Mouse (Mus musculus) myocyte (in vitro differentiated cells): ENCODE data around the gene Robo1. TPM values are rescaled to one million over a fixed set of nuclear protein-coding genes. Genes with fewer than 3 reads are reported as not detected.

Experiments used
- H3K27me3 ChIP-seq: one replicate; pipeline ENCODE4 v1.6.1; 2011; ENCODE audit not compliant: control insufficient read depth, insufficient read depth, insufficient read length
- H3K36me3 ChIP-seq: one replicate; pipeline ENCODE4 v1.6.1; 2011; ENCODE audit not compliant: control insufficient read depth, insufficient read depth
- H3K4me2 ChIP-seq: one replicate; pipeline ENCODE4 v1.6.1; 2011; ENCODE audit warnings: low read depth, control low read depth
- H3K4me3 ChIP-seq: one replicate; pipeline ENCODE4 v1.5.1; 2011; ENCODE audit warnings: mild to moderate bottlenecking, control low read depth, moderate library complexity
- H3K79me2 ChIP-seq: one replicate; pipeline ENCODE4 v1.6.1; 2011; ENCODE audit not compliant: control insufficient read depth, insufficient read depth
- H3ac ChIP-seq: one replicate; pipeline ENCODE4 v1.6.1; 2011; ENCODE audit not compliant: control insufficient read depth, insufficient read length
- CEBPB ChIP-seq: IDR thresholded peaks from 2 replicates; pipeline ENCODE4 v1.6.1; 2011; ENCODE audit warnings: mild to moderate bottlenecking, moderate library complexity; ENCODE audit not compliant: poor library complexity, insufficient read depth, severe bottlenecking
- E2F4 ChIP-seq: IDR thresholded peaks from one replicate; pipeline ENCODE4 v1.6.1; 2011; ENCODE audit warnings: mild to moderate bottlenecking, control low read depth, moderate library complexity; ENCODE audit not compliant: insufficient read depth
- MAX ChIP-seq: IDR thresholded peaks from one replicate; pipeline ENCODE4 v1.6.1; 2011; ENCODE audit warnings: low read depth, mild to moderate bottlenecking, control low read depth
- MYOD1 ChIP-seq, 3 experiments: IDR thresholded peaks; one replicate each; pipeline ENCODE4 v1.6.1; 2011; ENCODE audit warnings: control low read depth in 2 of 3, low read depth in 2 of 3, mild to moderate bottlenecking in 2 of 3, moderate library complexity in 1 of 3; ENCODE audit not compliant: insufficient read length in 2 of 3, control insufficient read depth in 1 of 3
- MYOG ChIP-seq, 3 experiments: IDR thresholded peaks; one replicate each; pipeline ENCODE4 v1.6.1; 2011; ENCODE audit warnings: control low read depth in 2 of 3, low read depth in 2 of 3, mild to moderate bottlenecking in 2 of 3; ENCODE audit not compliant: insufficient read length in 2 of 3, control insufficient read depth in 1 of 3, insufficient read depth in 1 of 3
- POLR2A ChIP-seq: IDR thresholded peaks from one replicate; pipeline ENCODE4 v1.6.1; 2011; ENCODE audit warnings: low read depth, mild to moderate bottlenecking, control low read depth, moderate library complexity; ENCODE audit not compliant: insufficient read length
- POLR2AphosphoS2 ChIP-seq: IDR thresholded peaks from one replicate; pipeline ENCODE4 v1.6.1; 2011; ENCODE audit warnings: low read depth, control low read depth; ENCODE audit not compliant: insufficient read length
- REST ChIP-seq: IDR thresholded peaks from one replicate; pipeline ENCODE4 v1.6.1; 2011; ENCODE audit warnings: mild to moderate bottlenecking, control low read depth, moderate library complexity; ENCODE audit not compliant: insufficient read depth, insufficient read length
- SRF ChIP-seq: IDR thresholded peaks from one replicate; pipeline ENCODE4 v1.6.1; 2011; ENCODE audit warnings: low read depth; ENCODE audit not compliant: control insufficient read depth, insufficient read length
- TCF12 ChIP-seq: IDR thresholded peaks from one replicate; pipeline ENCODE4 v1.6.1; 2011; ENCODE audit warnings: mild to moderate bottlenecking, control low read depth; ENCODE audit not compliant: poor library complexity, insufficient read depth, severe bottlenecking
- TCF3 ChIP-seq: IDR thresholded peaks from one replicate; pipeline ENCODE4 v1.6.1; 2011; ENCODE audit warnings: low read depth, control low read depth; ENCODE audit not compliant: insufficient read length
- USF1 ChIP-seq: IDR thresholded peaks from one replicate; pipeline ENCODE4 v1.6.1; 2011; ENCODE audit warnings: low read depth, mild to moderate bottlenecking, control low read depth, moderate library complexity
- polyA plus RNA-seq: library from polyadenylated mRNA; unstranded; fragments of >200 nt; fragmentation: generic; extraction: Trizol; gene quantifications from one replicate; pipeline ENCODE4 v1.2.1, GENCODE M21; 2012; ENCODE audit warnings: missing spikeins

Robo1 gene
- polyA plus RNA-seq, 1 experiment: 3.5 TPM

DNA sequence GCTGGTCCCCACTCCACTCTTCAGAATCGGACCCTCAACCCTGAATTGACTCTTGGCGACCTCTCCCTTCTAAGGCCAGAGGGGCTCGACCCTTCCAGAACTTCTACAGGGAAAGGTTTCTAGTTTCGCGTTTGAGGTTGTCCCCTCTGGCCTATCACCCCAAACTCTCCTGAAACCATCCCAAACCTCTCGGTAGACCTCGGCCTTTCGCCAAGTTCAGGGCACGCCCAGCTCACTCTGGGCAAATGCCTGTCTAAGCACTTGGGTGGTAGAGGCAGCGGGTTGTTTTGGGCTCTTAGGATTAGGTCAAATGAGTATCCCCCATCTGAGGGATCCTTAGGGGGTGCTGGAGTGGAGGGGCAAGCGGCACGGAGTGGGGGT lies 356.1 kb downstream of the Robo1 start:
- Histone ChIP-seq H3ac (peak overlapping the region; percentile 0), H3K27me3 (no peaks in the 10 kb centered on the region), H3K36me3 (no peaks in the 10 kb centered on the region), H3K4me2 (peak overlapping the region; percentile 75), H3K79me2 (peaks cover 19% of the 10 kb centered on the region), H3K4me3 (peak overlapping the region; percentile 55)
- TF ChIP-seq REST (no peak), MYOG (IDR thresholded peaks at IDR 0.05; ENCODE audit: control insufficient read depth in 1 of 3, insufficient read depth in 1 of 3, insufficient read length in 2 of 3, low read depth in 2 of 3) (no peak), CEBPB (no peak), USF1 (no peak), POLR2AphosphoS2 (no peak), POLR2A (no peak), E2F4 (no peak), TCF12 (no peak), MYOD1 (IDR thresholded peaks at IDR 0.05; ENCODE audit: control insufficient read depth in 1 of 3, insufficient read length in 2 of 3, low read depth in 2 of 3) (no peak), MAX (no peak)

DNA sequence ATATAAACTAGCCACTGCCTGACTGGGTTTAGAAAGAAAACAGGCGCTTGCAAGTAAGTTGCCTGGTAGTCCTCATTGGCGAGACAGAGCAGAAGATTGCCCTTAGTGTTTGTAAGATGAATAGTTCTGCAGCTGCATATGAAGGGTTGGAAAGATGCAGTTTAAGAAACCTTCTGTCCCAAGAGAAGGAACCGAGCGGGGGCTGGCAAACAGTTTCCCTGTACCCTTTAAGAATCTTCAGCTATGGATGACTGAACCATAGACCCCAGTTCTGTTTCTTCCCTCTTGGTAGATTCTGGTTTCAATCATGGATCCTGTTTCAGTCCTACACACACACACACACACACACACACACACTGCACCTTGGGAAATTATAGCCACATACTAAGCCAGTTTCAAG lies 356.7 kb downstream of the Robo1 start:
- Histone ChIP-seq H3K27me3 (no peaks in the 10 kb centered on the region), H3K36me3 (no peaks in the 10 kb centered on the region), H3ac (no peak overlapping the region), H3K79me2 (peaks cover 19% of the 10 kb centered on the region), H3K4me2 (peak overlapping the region; percentile 63), H3K4me3 (peak overlapping the region; percentile 55)
- TF ChIP-seq POLR2AphosphoS2: no peak

DNA sequence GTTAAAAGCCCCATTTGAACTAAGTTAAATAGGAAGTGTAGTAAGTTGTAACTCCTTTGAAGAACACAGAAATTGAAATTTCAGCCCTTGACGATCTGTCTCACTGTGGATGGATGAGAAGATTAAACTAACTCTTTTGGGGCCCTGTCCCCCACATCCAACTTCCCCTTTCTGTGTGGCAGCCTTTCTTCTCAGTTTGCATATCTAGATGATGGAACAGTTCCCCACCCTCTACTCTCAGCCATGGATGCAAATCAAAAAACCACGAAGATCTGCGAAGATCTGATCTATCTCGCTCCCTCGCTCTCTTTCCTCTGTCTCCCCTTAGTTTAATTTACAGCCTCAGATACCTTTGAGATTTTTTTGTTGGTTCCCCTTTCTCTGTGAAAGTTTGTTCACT lies 357.3 kb downstream of the Robo1 start:
- H3K4me3 ChIP-seq: peak overlapping the region; percentile 55
- H3ac ChIP-seq: no peak overlapping the region
- no peaks in the 10 kb centered on the region for H3K27me3 ChIP-seq
- peak overlapping the region; percentile 63 for H3K4me2 ChIP-seq
- H3K79me2 ChIP-seq: peaks cover 19% of the 10 kb centered on the region
- TF ChIP-seq TCF12 (no peak), E2F4 (no peak), SRF (no peak), MYOD1 (IDR thresholded peaks at IDR 0.05; ENCODE audit: control insufficient read depth in 1 of 3, insufficient read length in 2 of 3, low read depth in 2 of 3) (no peak), MYOG (IDR thresholded peaks at IDR 0.05; ENCODE audit: control insufficient read depth in 1 of 3, insufficient read depth in 1 of 3, insufficient read length in 2 of 3, low read depth in 2 of 3) (no peak), POLR2A (no peak), POLR2AphosphoS2 (no peak), USF1 (no peak), MAX (no peak), CEBPB (no peak), REST (no peak), TCF3 (no peak)
- no peaks in the 10 kb centered on the region for H3K36me3 ChIP-seq

DNA sequence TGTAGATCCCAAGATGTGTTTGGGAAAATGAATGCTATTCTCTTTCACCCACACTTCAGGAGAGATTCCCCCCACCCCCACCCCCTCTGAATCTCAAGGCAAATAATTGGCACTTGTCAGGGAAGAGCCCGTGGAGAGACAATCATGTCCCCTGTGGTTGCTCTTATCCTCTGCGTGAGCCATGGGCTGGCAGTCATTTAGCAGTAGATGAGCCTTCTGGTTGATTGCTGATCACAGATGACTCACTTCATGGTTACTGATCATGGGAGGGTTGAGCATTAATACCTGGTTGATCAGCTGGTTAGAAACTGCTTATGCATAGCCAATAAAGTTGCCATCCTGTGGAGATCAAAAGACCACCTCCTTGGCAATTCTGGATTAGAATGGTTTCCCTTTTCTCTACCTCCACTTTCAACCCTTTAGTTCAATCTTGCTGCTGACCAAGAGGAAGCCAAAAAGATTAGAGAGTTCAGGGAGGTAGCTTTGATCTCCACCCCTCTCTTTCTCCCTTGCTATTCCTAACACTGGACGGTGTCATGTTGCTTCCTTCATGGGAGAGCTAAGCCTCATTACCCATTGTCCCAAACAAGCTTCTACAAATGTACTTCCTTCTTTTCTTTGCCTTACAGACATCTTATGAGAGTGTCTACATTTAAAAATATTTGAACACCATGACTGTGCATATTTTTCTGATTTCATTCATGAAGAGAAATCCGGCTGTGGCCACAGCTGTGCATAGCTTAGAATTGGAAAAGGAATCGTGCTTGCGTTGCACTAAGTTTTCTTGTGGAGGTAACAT lies 362.3 kb downstream of the Robo1 start:
- Histone ChIP-seq H3K4me3 (no peak overlapping the region), H3K4me2 (no peak overlapping the region), H3K36me3 (no peaks in the 10 kb centered on the region), H3ac (no peak overlapping the region), H3K79me2 (peaks cover 12% of the 10 kb centered on the region), H3K27me3 (no peaks in the 10 kb centered on the region)
- TF ChIP-seq USF1: no peak
- TF ChIP-seq TCF12: no peak
- no peak for TF ChIP-seq MYOD1 (IDR thresholded peaks at IDR 0.05; ENCODE audit: control insufficient read depth in 1 of 3, insufficient read length in 2 of 3, low read depth in 2 of 3)
- no peak for TF ChIP-seq MYOG (IDR thresholded peaks at IDR 0.05; ENCODE audit: control insufficient read depth in 1 of 3, insufficient read depth in 1 of 3, insufficient read length in 2 of 3, low read depth in 2 of 3)
- TF ChIP-seq MAX: no peak
- TF ChIP-seq POLR2AphosphoS2: no peak
- TF ChIP-seq REST: no peak
- no peak for TF ChIP-seq SRF
- no peak for TF ChIP-seq TCF3
- TF ChIP-seq E2F4: no peak
- no peak for TF ChIP-seq POLR2A
- TF ChIP-seq CEBPB: no peak

DNA sequence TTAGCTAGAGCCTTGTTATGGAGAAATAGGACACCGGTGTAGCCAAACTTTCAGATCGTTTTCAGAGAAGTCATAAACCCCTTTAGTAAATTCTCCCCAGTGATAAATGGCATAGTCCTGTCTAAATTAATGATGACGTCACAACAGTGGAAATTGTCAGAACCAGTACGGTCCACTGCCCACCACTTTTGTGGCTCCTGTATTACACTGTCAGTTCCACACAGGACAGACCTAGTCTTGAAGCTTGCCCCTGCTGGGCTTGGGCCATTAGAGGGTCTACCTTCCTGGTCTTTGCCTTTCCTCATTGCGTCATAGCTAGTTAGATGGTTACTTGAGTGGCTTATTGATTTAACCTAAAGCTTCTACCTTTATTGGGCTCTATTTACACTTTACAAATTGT lies 369.1 kb downstream of the Robo1 start:
- no peaks in the 10 kb centered on the region for H3K27me3 ChIP-seq
- no peak overlapping the region for H3ac ChIP-seq
- no peaks in the 10 kb centered on the region for H3K79me2 ChIP-seq
- no peak overlapping the region for H3K4me3 ChIP-seq
- no peak for TF ChIP-seq E2F4
- no peak for TF ChIP-seq POLR2AphosphoS2
- no peak for TF ChIP-seq TCF3
- no peak for TF ChIP-seq MAX
- TF ChIP-seq MYOG (IDR thresholded peaks at IDR 0.05; ENCODE audit: control insufficient read depth in 1 of 3, insufficient read depth in 1 of 3, insufficient read length in 2 of 3, low read depth in 2 of 3): no peak
- no peak for TF ChIP-seq CEBPB
- TF ChIP-seq POLR2A: no peak
- no peak for TF ChIP-seq SRF
- no peak for TF ChIP-seq USF1
- TF ChIP-seq REST: no peak
- TF ChIP-seq MYOD1 (IDR thresholded peaks at IDR 0.05; ENCODE audit: control insufficient read depth in 1 of 3, insufficient read length in 2 of 3, low read depth in 2 of 3): no peak
- TF ChIP-seq TCF12: no peak
- H3K36me3 ChIP-seq: no peaks in the 10 kb centered on the region
- H3K4me2 ChIP-seq: no peak overlapping the region
